Mouse (Mus musculus) heart, postnatal 0 days (tissue): ENCODE results near the gene Ambra1. TPM values are rescaled to one million over a fixed set of nuclear protein-coding genes. Genes with fewer than 3 reads are reported as not detected.

ENCODE experiments used
- ATAC-seq: fragments of 200-750 bp; cut with Nextera tagmentation; 2 replicates; pipeline ENCODE4 v1.8.0; 2017; ENCODE audit warnings: low read depth, moderate number of reproducible peaks, moderate library complexity; ENCODE audit not compliant: insufficient read depth
- DNase-seq: peaks from one replicate; pipeline ENCODE4 v3.0.0-alpha.2; 2016; ENCODE audit warnings: low spot score
- H3K27ac ChIP-seq: fragments of 300-500 bp; sonication (generic); 2 replicates; pipeline ENCODE4 v1.5.1; 2014; ENCODE audit warnings: low read depth, mild to moderate bottlenecking
- H3K27me3 ChIP-seq: fragments of 300-500 bp; sonication (generic); 2 replicates; pipeline ENCODE4 v1.6.1; 2014; ENCODE audit warnings: low read length, mixed read lengths; ENCODE audit not compliant: control insufficient read depth, insufficient read depth
- H3K36me3 ChIP-seq: fragments of 300-500 bp; sonication (generic); replicated peaks from 2 replicates; pipeline ENCODE4 v1.6.1; 2014; ENCODE audit warnings: low read length, mixed read lengths; ENCODE audit not compliant: control insufficient read depth, insufficient read depth
- H3K4me1 ChIP-seq: fragments of 300-500 bp; sonication (generic); 2 replicates; pipeline ENCODE4 v1.6.1; 2014; ENCODE audit warnings: antibody characterized with exemption; ENCODE audit not compliant: control insufficient read depth, insufficient read depth
- H3K4me2 ChIP-seq: fragments of 300-500 bp; sonication (generic); 2 replicates; pipeline ENCODE4 v1.6.1; 2014; ENCODE audit warnings: low read depth, mild to moderate bottlenecking, low read length, moderate library complexity
- H3K4me3 ChIP-seq: fragments of 300-500 bp; sonication (generic); 2 replicates; pipeline ENCODE4 v1.5.1; 2014; ENCODE audit warnings: low read depth, low read length
- H3K9ac ChIP-seq: fragments of 300-500 bp; sonication (generic); replicated peaks from 2 replicates; pipeline ENCODE4 v1.6.1; 2014; ENCODE audit warnings: low read depth, low read length, mixed read lengths
- H3K9me3 ChIP-seq: fragments of 300-500 bp; sonication (generic); replicated peaks from 2 replicates; pipeline ENCODE4 v1.6.1; 2016; ENCODE audit warnings: low read length; ENCODE audit not compliant: control insufficient read depth
- CTCF ChIP-seq: IDR thresholded peaks from 2 replicates; pipeline ENCODE4 v1.5.1; 2016; ENCODE audit warnings: antibody characterized with exemption, control low read depth, low read depth
- EP300 ChIP-seq: IDR thresholded peaks from 2 replicates; pipeline ENCODE4 v1.6.1; 2016; ENCODE audit warnings: antibody characterized with exemption, low read depth
- WGBS: fragments of 180-500 bp; shearing (Covaris S2); extraction: QIAGEN DNeasy Blood & Tissue Kit; methylation state at CpG from one replicate; pipeline ENCODE4 v1.1.7; 2014; 5-methylcytosine and 5-hydroxymethylcytosine counted together
- polyA plus RNA-seq: library from polyadenylated mRNA; unstranded; fragments of >200 nt; fragmentation: Nextera tagmentation; extraction: Ambion mirVana; gene quantifications from 2 replicates; pipeline ENCODE4 v1.2.1, GENCODE M21; 2015
- total RNA-seq: library from RNA; depleted of rRNA; stranded (reverse); fragments of >200 nt; gene quantifications from 2 replicates; pipeline ENCODE4 v1.2.3, GENCODE M21; 2014; ENCODE audit warnings: low replicate concordance

Gene Ambra1
- total and polyA plus RNA-seq, 2 experiments from 2014 or later: 5.5 to 14.8 TPM

GRCm38 (mm10) chr2:91739586-91739985 is 9.7 kb downstream of the Ambra1 start:
- H3K27me3 ChIP-seq: no peaks in the 10 kb centered on the region
- no peak overlapping the region for H3K9ac ChIP-seq
- 100% methylated on average over 1 of the region's 1 CpGs for WGBS
- DNase-seq (no peak), ATAC-seq (no peak)
- TF ChIP-seq EP300 (no peak), CTCF (no peak)
- H3K27ac ChIP-seq: no peak overlapping the region
- peaks cover 4% of the 10 kb centered on the region; the same call in 1 of the 2 replicates for H3K4me1 ChIP-seq
- no peaks in the 10 kb centered on the region for H3K36me3 ChIP-seq
- no peak overlapping the region for H3K4me3 ChIP-seq
- H3K4me2 ChIP-seq: no peak overlapping the region
- no peaks in the 10 kb centered on the region for H3K9me3 ChIP-seq

- TF ChIP-seq EP300 (no peak), CTCF (no peak)
- DNase-seq (no peak), ATAC-seq (no peak)
- no peaks in the 10 kb centered on the region for H3K27me3 ChIP-seq
- no peak overlapping the region for H3K27ac ChIP-seq
- H3K36me3 ChIP-seq: no peaks in the 10 kb centered on the region
- H3K4me1 ChIP-seq: peaks cover 6% of the 10 kb centered on the region
- H3K4me3 ChIP-seq: no peak overlapping the region
- WGBS: 88% methylated on average over 5 of the region's 5 CpGs
- no peaks in the 10 kb centered on the region for H3K9me3 ChIP-seq
- H3K4me2 ChIP-seq: no peak overlapping the region
- H3K9ac ChIP-seq: no peak overlapping the region
Measured at GRCm38 (mm10) chr2:91744686-91745085, 14.8 kb downstream of the Ambra1 start.

GRCm38 (mm10) chr2:91749811-91750261 is 19.9 kb downstream of the Ambra1 start:
- DNase-seq (peak; percentile 27), ATAC-seq (0 out of 2 replicates have a peak, but pooled peaks have one; percentile 39)
- H3K27ac ChIP-seq: no peak overlapping the region
- H3K9me3 ChIP-seq: no peaks in the 10 kb centered on the region
- H3K9ac ChIP-seq: no peak overlapping the region
- H3K27me3 ChIP-seq: no peaks in the 10 kb centered on the region
- 35% methylated on average over 2 of the region's 2 CpGs for WGBS
- TF ChIP-seq EP300: no peak
- TF ChIP-seq CTCF: no peak
- H3K4me3 ChIP-seq: no peak overlapping the region
- no peaks in the 10 kb centered on the region for H3K36me3 ChIP-seq
- peaks cover 18% of the 10 kb centered on the region for H3K4me1 ChIP-seq
- no peak overlapping the region for H3K4me2 ChIP-seq

GRCm38 (mm10) chr2:91771921-91772705 is 42.2 kb downstream of the Ambra1 start:
- no peak for ATAC-seq
- WGBS: 85% methylated on average over 17 of the region's 17 CpGs

GRCm38 (mm10) chr2:91773309-91773708 is 43.4 kb downstream of the Ambra1 start:
- Histone ChIP-seq H3K9me3 (no peaks in the 10 kb centered on the region), H3K4me3 (no peak overlapping the region), H3K4me1 (no peaks in the 10 kb centered on the region), H3K4me2 (no peak overlapping the region), H3K27ac (no peak overlapping the region), H3K27me3 (no peaks in the 10 kb centered on the region), H3K9ac (no peak overlapping the region), H3K36me3 (peaks cover 42% of the 10 kb centered on the region)
- TF ChIP-seq EP300 (no peak), CTCF (no peak)
- no peak for ATAC-seq
- no peak for DNase-seq
- WGBS: 93% methylated on average over 7 of the region's 7 CpGs

More at GRCm38 (mm10) chr2:91771921-91772705, 42.2 kb downstream of the Ambra1 start:
- Histone ChIP-seq H3K4me1 (no peaks in the 10 kb centered on the region), H3K4me3 (no peak overlapping the region), H3K9me3 (no peaks in the 10 kb centered on the region), H3K4me2 (no peak overlapping the region), H3K9ac (no peak overlapping the region), H3K27ac (no peak overlapping the region), H3K27me3 (no peaks in the 10 kb centered on the region), H3K36me3 (peaks cover 49% of the 10 kb centered on the region)
- TF ChIP-seq CTCF: no peak
- no peak for TF ChIP-seq EP300
- DNase-seq: no peak

- peak; percentile 41 for DNase-seq
- TF ChIP-seq EP300 (no peak), CTCF (peak; percentile 86)
Measured at GRCm38 (mm10) chr2:91779166-91779565, 49.2 kb downstream of the Ambra1 start.

More at GRCm38 (mm10) chr2:91779166-91779565, 49.2 kb downstream of the Ambra1 start:
- no peaks in the 10 kb centered on the region for H3K9me3 ChIP-seq
- H3K4me3 ChIP-seq: no peak overlapping the region
- H3K4me2 ChIP-seq: no peak overlapping the region
- H3K4me1 ChIP-seq: no peaks in the 10 kb centered on the region
- no peak overlapping the region for H3K27ac ChIP-seq
- no peaks in the 10 kb centered on the region for H3K27me3 ChIP-seq
- H3K9ac ChIP-seq: no peak overlapping the region
- ATAC-seq: no peak
- WGBS: 63% methylated on average over 3 of the region's 3 CpGs
- H3K36me3 ChIP-seq: 0 out of 2 replicates have a peak, but pooled peaks cover 5% of the 10 kb centered on the region
